Mouse (Mus musculus): Measurements from ENCODE around the gene Gm45717.

The Gm45717 gene

DNA sequence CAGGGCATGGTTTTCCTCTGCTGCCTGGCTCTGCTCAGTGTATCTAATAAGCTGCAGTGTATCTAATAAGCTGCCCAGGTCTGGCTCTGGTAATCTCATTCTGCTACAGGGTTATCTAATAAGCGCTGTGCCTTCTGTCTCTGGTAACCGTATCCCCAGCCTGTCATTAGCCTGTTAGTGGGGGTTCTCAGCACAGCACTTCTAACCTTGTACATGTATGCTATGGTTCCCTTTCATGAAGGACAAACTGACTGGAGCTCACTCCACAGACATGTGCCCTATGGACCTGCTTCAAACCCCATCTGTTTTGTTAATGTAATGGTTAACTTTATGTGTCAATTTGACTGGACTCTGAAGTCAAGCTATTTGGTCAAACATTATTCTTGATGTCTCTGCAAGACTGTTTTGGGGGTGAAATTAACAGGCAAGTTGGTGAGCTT is 50.1 kb downstream of the Gm45717 start:
- no peak for DNase-seq (ENCODE audit: low spot score in 2 of 2)

GRCm38 (mm10) chr7:140903212-140903611 is 52.5 kb downstream of the Gm45717 start:
- peak; percentile 53 to 79 for DNase-seq (ENCODE audit: low spot score in 2 of 2)

GRCm38 (mm10) chr7:140902036-140902875 is 53.5 kb downstream of the Gm45717 start:
- DNase-seq (ENCODE audit: low spot score in 2 of 2): no peak

GRCm38 (mm10) chr7:140900220-140900619 is 55.5 kb downstream of the Gm45717 start, which contains the start of gene Cox8b:
Gene Cox8b (minus strand): TSS chr7:140900446.
- DNase-seq (ENCODE audit: low spot score in 2 of 2): no peak

All from thymus, postnatal 10 days (tissue).